In the genomic region with DNA sequence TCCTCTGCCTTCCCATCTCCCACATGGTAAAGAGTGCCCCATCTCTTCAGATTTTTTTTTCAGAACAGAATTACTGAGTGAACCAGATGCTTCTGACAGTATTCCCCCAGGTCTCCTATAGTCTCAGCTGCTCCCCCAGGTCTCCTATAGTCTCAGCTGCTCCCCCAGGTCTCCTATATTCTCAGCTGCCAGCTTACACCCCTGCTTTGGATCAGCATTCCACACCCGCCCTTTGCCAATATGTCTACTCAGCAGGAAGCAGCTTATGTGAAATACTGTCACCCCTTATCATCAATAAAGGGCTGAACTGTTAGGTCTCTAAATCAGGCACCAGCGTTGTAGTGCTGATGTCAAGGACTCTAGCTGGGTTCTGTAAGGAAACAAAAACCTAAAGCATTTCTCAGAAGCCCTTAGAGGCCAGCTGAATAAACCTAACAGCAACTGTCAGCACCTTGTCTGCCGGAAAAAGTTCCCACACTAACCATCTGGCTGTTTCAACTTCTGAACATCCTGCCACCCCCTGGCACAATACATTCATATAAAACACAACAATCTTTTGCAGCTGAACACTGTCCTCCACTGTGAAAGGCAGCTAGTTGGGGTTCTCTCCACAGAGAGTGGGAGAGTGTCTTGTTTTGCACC, we compare ENCODE assay signal across 21 mouse cellular contexts. TPM values are rescaled to one million over a fixed set of nuclear protein-coding genes. Genes with fewer than 3 reads are reported as not detected.
DNase-seq lines count a peak whose midpoint lies in the region; ATAC-seq and TF ChIP-seq lines count a peak whose summit lies in the region.
"Had no signal": no experiment of that assay in that cellular context is flagged by ENCODE, and none has a peak within 500 bp of the region (broad histone marks: within the 10 kb centered on the region; RNA-seq: fewer than 3 reads in every experiment).

No protein-coding gene starts in this region.

- no peak overlapping the region for H3K27ac ChIP-seq in forebrain, postnatal 0 days (ENCODE audit: low read depth, low read length)
- H3K27ac ChIP-seq in forebrain, embryonic 11.5 days (ENCODE audit: low read depth, low read length): no peak overlapping the region
- peak overlapping the region; percentile 85 for H3K27ac ChIP-seq in thymus, adult 2 months (ENCODE audit: control insufficient read depth, insufficient read depth, low read length)
- H3K27ac ChIP-seq: forebrain, embryonic 15.5 days; heart, embryonic 15.5 days; hindbrain, embryonic 15.5 days; limb, embryonic 10.5 days; liver, embryonic 12.5 days; midbrain, embryonic 10.5 days; stomach, embryonic 15.5 days had no signal

- no peak for TF ChIP-seq POLR2A in thymus, adult 2 months (IDR thresholded peaks at IDR 0.05; ENCODE audit: control insufficient read depth, extremely low read depth, insufficient read depth, low read length, poor library complexity)

- peak; percentile 23 for ATAC-seq in forebrain, postnatal 0 days
- no peak for ATAC-seq in forebrain, embryonic 11.5 days (replicated peaks; ENCODE audit: low FRiP score)
- ATAC-seq in megakaryocyte-erythroid progenitor cell, adult 5-6 weeks (replicated peaks; ENCODE audit: low FRiP score, low TSS enrichment, poor library complexity, severe bottlenecking): peak; percentile 42; the same call in 1 of the 2 replicates
- ATAC-seq: liver, embryonic 12.5 days; lung, postnatal 0 days had no signal

- no peak overlapping the region for H3K4me3 ChIP-seq in forebrain, postnatal 0 days (ENCODE audit: low read depth, low read length)
- H3K4me3 ChIP-seq in forebrain, embryonic 11.5 days (ENCODE audit: low read depth, low read length): no peak overlapping the region
- H3K4me3 ChIP-seq in thymus, adult 2 months (ENCODE audit: control insufficient read depth, insufficient read depth, low read length): no peak overlapping the region
- H3K4me3 ChIP-seq: forebrain, embryonic 15.5 days; heart, embryonic 15.5 days; hindbrain, embryonic 15.5 days; limb, embryonic 10.5 days; liver, embryonic 12.5 days; midbrain, embryonic 10.5 days; stomach, embryonic 15.5 days had no signal

- no peaks in the 10 kb centered on the region for H3K36me3 ChIP-seq in forebrain, postnatal 0 days (ENCODE audit: insufficient read depth)
- H3K36me3 ChIP-seq in forebrain, embryonic 11.5 days (ENCODE audit: control insufficient read depth, insufficient read depth, low read length): no peaks in the 10 kb centered on the region
- H3K36me3 ChIP-seq in thymus, adult 2 months (ENCODE audit: control insufficient read depth, insufficient read depth, low read length): no peaks in the 10 kb centered on the region
- H3K36me3 ChIP-seq: forebrain, embryonic 15.5 days; heart, embryonic 15.5 days; hindbrain, embryonic 15.5 days; limb, embryonic 10.5 days; liver, embryonic 12.5 days; midbrain, embryonic 10.5 days; stomach, embryonic 15.5 days had no signal

- no peak overlapping the region for H3K9ac ChIP-seq in forebrain, postnatal 0 days
- H3K9ac ChIP-seq in forebrain, embryonic 11.5 days (ENCODE audit: low read length): no peak overlapping the region
- H3K9ac ChIP-seq: forebrain, embryonic 15.5 days; heart, embryonic 15.5 days; hindbrain, embryonic 15.5 days; liver, embryonic 12.5 days; stomach, embryonic 15.5 days had no signal

- H3K4me2 ChIP-seq in forebrain, postnatal 0 days (ENCODE audit: low read depth): no peak overlapping the region
- H3K4me2 ChIP-seq in forebrain, embryonic 11.5 days (ENCODE audit: low read depth, low read length, severe bottlenecking): no peak overlapping the region
- H3K4me2 ChIP-seq: forebrain, embryonic 15.5 days; heart, embryonic 15.5 days; hindbrain, embryonic 15.5 days; liver, embryonic 12.5 days; stomach, embryonic 15.5 days had no signal

- no peaks in the 10 kb centered on the region for H3K9me3 ChIP-seq in forebrain, postnatal 0 days (ENCODE audit: low read length)
- no peaks in the 10 kb centered on the region for H3K9me3 ChIP-seq in forebrain, embryonic 11.5 days (ENCODE audit: control insufficient read depth, low read length)
- H3K9me3 ChIP-seq: forebrain, embryonic 15.5 days; heart, embryonic 15.5 days; hindbrain, embryonic 15.5 days; limb, embryonic 10.5 days; liver, embryonic 12.5 days; midbrain, embryonic 10.5 days; stomach, embryonic 15.5 days had no signal

- no peaks in the 10 kb centered on the region for H3K4me1 ChIP-seq in forebrain, postnatal 0 days (ENCODE audit: insufficient read depth)
- no peaks in the 10 kb centered on the region for H3K4me1 ChIP-seq in forebrain, embryonic 11.5 days (replicated peaks; ENCODE audit: control insufficient read depth, insufficient read depth, low read length)
- peaks cover 8% of the 10 kb centered on the region for H3K4me1 ChIP-seq in thymus, adult 2 months (replicated peaks; ENCODE audit: control insufficient read depth, insufficient read depth, low read length)
- H3K4me1 ChIP-seq: forebrain, embryonic 15.5 days; limb, embryonic 10.5 days; liver, embryonic 12.5 days; midbrain, embryonic 10.5 days; stomach, embryonic 15.5 days had no signal

- TF ChIP-seq CTCF in forebrain, postnatal 0 days (IDR thresholded peaks at IDR 0.05; ENCODE audit: low read depth): no peak
- TF ChIP-seq CTCF in thymus, adult 2 months (IDR thresholded peaks at IDR 0.05; ENCODE audit: borderline replicate concordance, control insufficient read depth, extremely low read depth, insufficient read depth, low read length, poor library complexity): no peak

- 34% methylated on average over 3 of the region's 3 CpGs for WGBS in forebrain, postnatal 0 days
- WGBS in forebrain, embryonic 11.5 days: 46% methylated on average over 3 of the region's 3 CpGs
- WGBS in thymus, adult 2 months: 18% methylated on average over 3 of the region's 3 CpGs

- DNase-seq in forebrain, postnatal 0 days: no peak
- DNase-seq in forebrain, embryonic 11.5 days (ENCODE audit: low spot score): no peak
- peak; percentile 29 to 34 for DNase-seq in layer of hippocampus, postnatal 14 days (ENCODE audit: low spot score in 2 of 2)
- no peak for DNase-seq in layer of hippocampus, adult 11-12 months (ENCODE audit: low spot score)
- DNase-seq in thymus, adult 2 months: peak; percentile 46
- no peak for DNase-seq in cerebellum, adult 11-12 months
- DNase-seq in cerebellum, postnatal 14 days: no peak
- DNase-seq: adrenal gland, postnatal 14 days; cerebellum, adult 9-11 months; kidney, adult 18-20 months; kidney, postnatal 25 days; spleen, adult 18-20 months had no signal

- H3K27me3 ChIP-seq in forebrain, postnatal 0 days (ENCODE audit: insufficient read depth, low read length): no peaks in the 10 kb centered on the region
- no peaks in the 10 kb centered on the region for H3K27me3 ChIP-seq in forebrain, embryonic 11.5 days (ENCODE audit: control insufficient read depth, insufficient read depth, low read length)
- no peaks in the 10 kb centered on the region for H3K27me3 ChIP-seq in thymus, adult 2 months (ENCODE audit: control insufficient read depth, insufficient read depth, low read length)
- H3K27me3 ChIP-seq: forebrain, embryonic 15.5 days; heart, embryonic 15.5 days; hindbrain, embryonic 15.5 days; liver, embryonic 12.5 days; stomach, embryonic 15.5 days had no signal

RNA-seq across cellular contexts. Expression of a gene that starts 25.8 kb away (rescaled TPM):
- 44.4 and 46.9 TPM in 2 replicates for total RNA-seq in forebrain, postnatal 0 days (2014; rRNA removed)
- polyA plus RNA-seq in forebrain, postnatal 0 days (2015; fragmentation: Nextera tagmentation; extraction: Ambion mirVana): 52.0 and 61.4 TPM in 2 replicates
- polyA plus RNA-seq in forebrain, embryonic 11.5 days (2014; fragmentation: Nextera tagmentation; extraction: Ambion mirVana): 35.6 and 36.4 TPM in 2 replicates
- 10 to 100 TPM; 20.8 to 22.2 TPM for total RNA-seq in layer of hippocampus, postnatal 14 days (2021)
- 0.13 and 2.1 TPM in 2 replicates for total RNA-seq in megakaryocyte-erythroid progenitor cell, adult 5-6 weeks (2014; fragmentation: Nextera tagmentation)
- total RNA-seq in megakaryocyte-erythroid progenitor cell, adult 5-6 weeks (2017): 1.5 and 2.7 TPM in 2 replicates
- 5.6 and 6.7 TPM in 2 replicates for polyA plus RNA-seq in thymus, adult 2 months (2012; rRNA removed)

Comparison
In these comparisons a context has a peak if more than half of its experiments do, and no peak if none do; other contexts are left out.
1. DNase-seq: peak in layer of hippocampus, postnatal 14 days (2 of 2) and thymus, adult 2 months (single experiment); none in forebrain, postnatal 0 days (single experiment), forebrain, embryonic 11.5 days (single experiment), layer of hippocampus, adult 11-12 months (single experiment), cerebellum, adult 11-12 months (single experiment) and cerebellum, postnatal 14 days (0 of 2).
2. RNA of a gene that starts 25.8 kb away (total RNA-seq): 44.4 to 46.9 TPM in forebrain, postnatal 0 days and 20.8 to 22.2 TPM in layer of hippocampus, postnatal 14 days; 0.13 to 2.7 TPM in megakaryocyte-erythroid progenitor cell, adult 5-6 weeks; every median in the first group is over 4 times any median in the second.